Comparison of ENCODE assay signal across 23 mouse cellular contexts in the genomic region with DNA sequence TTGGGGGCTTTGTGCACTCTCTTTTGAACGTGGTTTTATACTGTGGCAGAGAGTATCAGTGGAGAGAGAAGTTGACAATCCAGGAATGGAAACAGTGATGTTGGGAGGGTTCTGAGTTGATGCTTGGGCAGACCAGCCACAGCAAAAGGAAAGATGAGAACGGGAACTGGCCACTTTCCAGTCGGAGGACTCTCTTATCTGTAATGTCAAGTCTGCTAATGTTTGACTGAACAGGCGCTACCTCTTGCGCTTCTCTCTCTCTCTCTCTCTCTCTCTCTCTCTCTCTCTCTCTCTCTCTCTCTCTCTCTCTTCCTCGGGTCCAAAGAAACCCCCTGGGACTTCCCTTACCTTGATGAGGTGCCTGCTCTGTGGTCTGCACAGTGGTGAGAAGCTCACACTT.
DNase-seq lines count a peak whose midpoint lies in the region; ATAC-seq and TF ChIP-seq lines count a peak whose summit lies in the region.
"Had no signal": no experiment of that assay in that cellular context is flagged by ENCODE, and none has a peak within 500 bp of the region (broad histone marks: within the 10 kb centered on the region; RNA-seq: fewer than 3 reads in every experiment).

No protein-coding gene starts in this region.

- H3K27me3 ChIP-seq in heart, embryonic 11.5 days (ENCODE audit: control insufficient read depth, insufficient read depth, low read length), result no peaks in the 10 kb centered on the region
- no peaks in the 10 kb centered on the region for H3K27me3 ChIP-seq in kidney, adult 2 months (replicated peaks; ENCODE audit: control insufficient read depth, insufficient read depth, low read length)
- H3K27me3 ChIP-seq in lung, embryonic 15.5 days, result no peaks in the 10 kb centered on the region
- H3K27me3 ChIP-seq in lung, postnatal 0 days (replicated peaks; ENCODE audit: insufficient read depth, low read length), result no peaks in the 10 kb centered on the region
- H3K27me3 ChIP-seq: limb, embryonic 13.5 days; liver, embryonic 13.5 days; midbrain, embryonic 12.5 days; Patski; stomach, embryonic 15.5 days had no signal

- H3K4me1 ChIP-seq in heart, embryonic 11.5 days (ENCODE audit: control insufficient read depth, insufficient read depth, low read length), result peaks cover 35% of the 10 kb centered on the region
- peaks cover 15% of the 10 kb centered on the region for H3K4me1 ChIP-seq in kidney, adult 2 months (ENCODE audit: control insufficient read depth, insufficient read depth, low read length)
- peaks cover 33% of the 10 kb centered on the region for H3K4me1 ChIP-seq in lung, embryonic 15.5 days
- H3K4me1 ChIP-seq in lung, postnatal 0 days (ENCODE audit: insufficient read depth, low read depth, low read length), result peaks cover 12% of the 10 kb centered on the region; the same call in 1 of the 2 replicates
- H3K4me1 ChIP-seq: liver, embryonic 13.5 days had no signal

- no peak for TF ChIP-seq EP300 in lung, postnatal 0 days (IDR thresholded peaks at IDR 0.05)

- peak overlapping the region; percentile 5; the same call in 1 of the 2 replicates for H3K9ac ChIP-seq in heart, embryonic 11.5 days (ENCODE audit: low read depth, low read length)
- no peak overlapping the region for H3K9ac ChIP-seq in lung, embryonic 15.5 days
- no peak overlapping the region for H3K9ac ChIP-seq in lung, postnatal 0 days (replicated peaks; ENCODE audit: low read depth)
- H3K9ac ChIP-seq: limb, embryonic 13.5 days; liver, embryonic 13.5 days; midbrain, embryonic 12.5 days; stomach, embryonic 15.5 days had no signal

- H3K9me3 ChIP-seq in heart, embryonic 11.5 days (replicated peaks; ENCODE audit: control insufficient read depth, low read length), result no peaks in the 10 kb centered on the region
- H3K9me3 ChIP-seq in lung, embryonic 15.5 days, result no peaks in the 10 kb centered on the region
- no peaks in the 10 kb centered on the region for H3K9me3 ChIP-seq in lung, postnatal 0 days (ENCODE audit: low read length)
- H3K9me3 ChIP-seq: limb, embryonic 13.5 days; liver, embryonic 13.5 days; midbrain, embryonic 12.5 days; stomach, embryonic 15.5 days had no signal

- peak overlapping the region; percentile 86 for H3K27ac ChIP-seq in heart, embryonic 11.5 days (ENCODE audit: low read depth, low read length)
- 0 out of 2 replicates have a peak overlapping the region, but pooled peaks have one; percentile 16 for H3K27ac ChIP-seq in kidney, adult 2 months (ENCODE audit: insufficient read depth, low read depth, low read length)
- H3K27ac ChIP-seq in lung, embryonic 15.5 days, result peak overlapping the region; percentile 51
- no peak overlapping the region for H3K27ac ChIP-seq in lung, postnatal 0 days (ENCODE audit: low read length)
- H3K27ac ChIP-seq: gastrocnemius, adult 2 months; hindbrain, postnatal 0 days; limb, embryonic 13.5 days; liver, embryonic 13.5 days; midbrain, embryonic 12.5 days; stomach, embryonic 15.5 days had no signal

- ATAC-seq in heart, embryonic 11.5 days (replicated peaks; ENCODE audit: insufficient number of reproducible peaks, low FRiP score, low TSS enrichment), result no peak
- ATAC-seq in lung, embryonic 15.5 days (ENCODE audit: borderline replicate concordance, extremely low read depth, low FRiP score, low TSS enrichment), result no peak
- no peak for ATAC-seq in lung, postnatal 0 days
- ATAC-seq: forebrain, embryonic 14.5 days; hindbrain, postnatal 0 days; intestine, embryonic 16.5 days; Patski had no signal

- 6% methylated on average over 6 of the region's 6 CpGs for WGBS in heart, embryonic 11.5 days (ENCODE audit: insufficient replicate concordance)
- 63% methylated on average over 6 of the region's 6 CpGs for WGBS in kidney, adult 2 months
- 24% methylated on average over 5 of the region's 6 CpGs for WGBS in lung, embryonic 15.5 days
- 32% methylated on average over 6 of the region's 6 CpGs for WGBS in lung, postnatal 0 days

- no peak for DNase-seq in heart, adult 9 months (ENCODE audit: low spot score in 2 of 2)
- no peak for DNase-seq in kidney, adult 2 months
- DNase-seq in kidney, postnatal 14 days, result no peak
- DNase-seq in lung, postnatal 0 days (ENCODE audit: low spot score), result no peak
- peak; percentile 57 for DNase-seq in yolk sac, embryonic 10.5 days (ENCODE audit: low spot score)
- no peak for DNase-seq in T-cell, adult 2 months (ENCODE audit: low spot score)
- DNase-seq: adrenal gland, adult 2 months; cerebellum, adult 2 months; cerebellum, postnatal 25 days; gastrocnemius, adult 2 months; kidney, postnatal 25 days; liver, embryonic 13.5 days; lung, postnatal 10 days; thymus, postnatal 36 days had no signal

- TF ChIP-seq CTCF in kidney, adult 2 months (conservative IDR thresholded peaks at IDR 0.05; ENCODE audit: insufficient read depth, insufficient read length, low read depth, low read length), result no peak
- TF ChIP-seq CTCF in lung, postnatal 0 days (IDR thresholded peaks at IDR 0.05), result no peak

- TF ChIP-seq POLR2A in kidney, adult 2 months (IDR thresholded peaks at IDR 0.05; ENCODE audit: low read depth, low read length), result no peak

- peak overlapping the region; percentile 34 for H3K4me2 ChIP-seq in heart, embryonic 11.5 days
- H3K4me2 ChIP-seq in lung, embryonic 15.5 days, result no peak overlapping the region
- H3K4me2 ChIP-seq in lung, postnatal 0 days (replicated peaks; ENCODE audit: low read depth, low read length), result no peak overlapping the region
- H3K4me2 ChIP-seq: limb, embryonic 13.5 days; liver, embryonic 13.5 days; midbrain, embryonic 12.5 days; stomach, embryonic 15.5 days had no signal

- H3K36me3 ChIP-seq in heart, embryonic 11.5 days (ENCODE audit: control insufficient read depth, insufficient read depth, low read length), result no peaks in the 10 kb centered on the region
- no peaks in the 10 kb centered on the region for H3K36me3 ChIP-seq in kidney, adult 2 months (ENCODE audit: control insufficient read depth, insufficient read depth, low read length)
- H3K36me3 ChIP-seq in lung, embryonic 15.5 days, result no peaks in the 10 kb centered on the region
- H3K36me3 ChIP-seq in lung, postnatal 0 days (ENCODE audit: insufficient read depth, low read length), result no peaks in the 10 kb centered on the region
- H3K36me3 ChIP-seq: limb, embryonic 13.5 days; liver, embryonic 13.5 days; midbrain, embryonic 12.5 days; stomach, embryonic 15.5 days had no signal

- no peak overlapping the region for H3K4me3 ChIP-seq in heart, embryonic 11.5 days (ENCODE audit: low read depth, low read length)
- no peak overlapping the region for H3K4me3 ChIP-seq in kidney, adult 2 months (ENCODE audit: insufficient read depth, low read depth, low read length)
- H3K4me3 ChIP-seq in lung, embryonic 15.5 days, result no peak overlapping the region
- no peak overlapping the region for H3K4me3 ChIP-seq in lung, postnatal 0 days (ENCODE audit: low read depth, low read length)
- H3K4me3 ChIP-seq: gastrocnemius, adult 2 months; limb, embryonic 13.5 days; liver, embryonic 13.5 days; midbrain, embryonic 12.5 days; stomach, embryonic 15.5 days had no signal
